Mouse (Mus musculus) mesoderm, embryonic 11.5 days (tissue): ENCODE data around the gene Gm10638.

Experiments used
- DNase-seq: peaks from one replicate; pipeline ENCODE4 v3.0.0-alpha.2; 2012; ENCODE audit warnings: low read depth, low spot score

Gene Gm10638

DNA sequence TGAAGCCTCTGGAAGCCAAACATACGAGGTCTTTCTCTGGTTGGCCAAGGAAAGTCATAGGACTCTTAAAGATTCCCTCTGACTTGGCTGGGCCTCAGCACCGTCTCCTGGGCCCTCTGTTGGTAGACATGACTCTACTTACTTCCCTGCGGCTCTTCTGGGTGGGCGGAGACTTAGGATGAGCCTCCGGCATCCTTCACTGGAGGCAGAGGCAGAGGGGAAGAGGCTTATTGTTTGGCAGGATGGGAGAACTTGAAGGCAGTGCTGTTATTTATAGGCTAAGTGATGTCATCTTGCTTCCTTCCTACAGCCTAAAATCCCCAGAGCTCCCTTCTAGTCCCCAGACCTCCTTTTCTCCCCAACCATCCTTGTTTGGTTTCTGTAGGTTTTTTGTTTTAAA lies 41.0 kb downstream of the Gm10638 start:
- no peak for DNase-seq

DNA sequence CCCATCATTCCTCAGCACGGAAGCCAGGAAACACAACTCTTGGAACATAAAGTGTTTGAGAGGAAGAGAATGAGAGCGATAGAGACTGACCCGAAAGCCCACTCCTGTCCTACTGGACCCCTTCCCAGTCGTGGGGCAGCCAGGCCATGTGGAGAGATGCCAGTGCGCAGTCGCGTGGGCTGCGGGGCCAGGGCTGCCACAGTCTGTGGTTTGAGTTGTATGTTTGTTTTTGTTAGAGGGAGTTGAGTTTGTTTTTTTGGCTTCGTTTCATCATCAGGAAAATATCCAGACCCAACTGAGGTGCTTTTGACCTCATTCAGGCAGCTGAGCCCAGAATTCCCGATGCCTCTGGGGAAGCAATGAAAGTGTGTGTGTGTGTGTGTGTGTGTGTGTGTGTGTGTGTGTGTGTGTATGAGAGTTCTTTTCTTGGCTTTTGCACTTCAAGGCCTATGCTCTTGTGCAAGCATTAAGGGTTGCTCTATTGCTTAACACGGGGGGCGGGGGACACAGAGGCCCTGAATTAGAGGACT lies 42.5 kb downstream of the Gm10638 start:
- DNase-seq, result no peak

DNA sequence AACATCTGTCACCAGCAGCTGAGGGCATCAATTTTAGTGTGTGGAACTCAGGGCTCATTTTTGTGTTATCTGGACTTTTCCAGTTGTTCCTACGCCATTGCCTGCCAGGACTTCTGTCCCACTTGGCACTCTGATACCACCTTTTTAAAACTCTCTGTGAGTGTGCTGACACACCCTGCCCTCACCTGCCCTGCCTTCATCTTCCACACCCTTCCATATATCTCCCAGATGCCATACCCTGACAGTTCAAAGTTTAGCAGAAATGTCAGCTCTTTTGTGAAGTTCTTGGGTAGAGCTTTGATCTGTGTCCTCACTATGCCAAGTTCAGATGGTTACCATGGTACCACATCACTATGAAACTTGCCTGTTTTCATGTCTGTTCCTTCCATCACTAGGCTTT lies 44.1 kb downstream of the Gm10638 start:
- DNase-seq, result no peak

DNA sequence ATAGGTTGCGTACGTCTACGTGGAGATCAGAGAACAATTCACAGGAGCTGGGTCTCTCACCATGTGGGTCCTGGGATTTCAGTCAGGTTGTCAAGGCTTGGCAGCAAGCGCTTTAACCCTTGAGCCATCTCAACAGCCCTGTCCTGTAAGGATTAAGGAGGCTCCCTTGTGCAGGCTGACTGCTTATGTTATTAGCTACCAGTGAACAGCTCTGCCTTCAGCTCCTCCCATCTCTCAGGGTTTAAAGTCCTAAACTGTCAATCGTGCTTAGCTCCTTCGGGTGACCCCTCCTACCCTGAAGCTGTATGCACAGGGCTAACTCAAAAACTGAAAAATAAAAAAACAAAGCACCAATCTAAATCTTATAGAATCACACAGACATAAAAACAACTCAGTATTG lies 46.0 kb downstream of the Gm10638 start:
- DNase-seq, result no peak

DNA sequence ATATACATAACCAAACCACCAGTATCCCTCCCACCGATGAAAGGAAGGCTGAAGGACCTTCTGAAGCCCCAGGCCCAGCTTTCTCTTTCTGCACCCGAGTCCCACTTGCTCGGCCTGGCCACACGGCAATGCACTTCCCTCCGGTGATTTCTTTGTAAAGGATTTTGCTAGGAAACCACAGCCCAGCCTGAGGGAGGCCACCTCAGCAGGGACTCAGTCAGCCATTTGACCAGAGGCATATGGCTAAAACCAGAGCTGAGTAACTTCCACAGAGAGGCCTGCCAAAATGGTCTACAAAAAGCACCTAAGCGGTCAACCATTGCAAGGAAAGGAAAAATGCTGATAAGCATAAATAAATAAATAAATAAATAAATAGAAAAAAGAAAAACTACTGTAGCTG lies 49.2 kb downstream of the Gm10638 start:
- DNase-seq, result no peak
